Mouse (Mus musculus): ENCODE measurements at regions not wholly inside any gene's neighbourhood (a gene's known extent, or its start where the extent isn't known, plus 50 kb on each side); places are given as distances from the start of the nearest gene placed in this dataset.

DNA sequence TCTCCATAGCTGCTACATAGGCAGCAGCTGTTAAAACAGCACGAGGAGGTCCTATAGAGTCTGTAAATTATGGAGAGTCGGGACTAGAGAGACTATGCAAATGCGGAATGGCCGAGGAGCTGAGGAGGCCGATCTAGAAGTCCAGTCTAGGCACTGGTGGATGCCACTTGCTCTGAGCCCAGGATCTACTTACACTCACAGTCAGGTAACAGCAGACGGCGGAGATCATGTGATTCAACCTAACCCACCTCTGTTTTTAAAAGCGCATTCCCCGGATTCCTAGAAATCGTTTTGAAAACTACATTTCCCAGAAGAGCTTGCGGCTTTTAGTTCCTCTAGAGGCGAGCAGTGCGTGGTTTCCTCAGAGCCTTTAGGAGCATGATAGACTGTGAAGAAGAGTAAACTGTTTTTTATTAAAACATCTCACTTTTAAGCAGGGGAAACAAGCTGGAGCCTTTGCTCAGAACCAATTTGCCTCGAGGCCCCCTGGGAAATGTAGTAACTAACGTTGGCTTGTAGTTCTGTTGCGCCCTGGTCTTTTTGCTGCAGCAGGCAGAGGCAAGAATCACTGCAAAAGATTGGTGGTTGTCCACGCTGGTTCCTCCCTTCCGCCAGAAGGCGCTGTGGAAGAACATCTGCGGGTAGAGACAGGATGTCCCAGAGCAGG, 68.6 kb upstream of the Chd6 start:
- peak; percentile 70 for DNase-seq (ENCODE audit: inconsistent ontology term)

DNA sequence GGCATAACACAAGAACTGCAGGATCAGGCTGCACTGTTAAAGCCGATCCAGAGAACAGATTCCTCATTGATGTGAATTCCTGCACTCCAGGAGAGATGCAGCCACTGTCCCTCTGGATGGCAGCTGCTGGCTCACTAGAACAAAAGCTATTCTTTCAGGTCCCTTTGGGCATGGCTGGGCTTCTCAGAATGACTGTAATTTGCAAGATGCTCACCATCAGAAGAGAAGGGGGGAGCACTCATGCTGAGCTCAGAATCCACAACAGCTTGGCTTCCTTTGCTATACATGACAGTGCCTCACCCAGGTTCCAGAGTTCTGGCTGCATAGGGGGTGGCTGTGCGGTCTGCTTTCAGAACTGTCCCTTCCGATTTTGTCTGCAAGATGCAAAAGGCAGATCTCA, 57.8 kb upstream of the Chd6 start:
- DNase-seq (ENCODE audit: inconsistent ontology term): peak; percentile 45

- no peak for DNase-seq (ENCODE audit: inconsistent ontology term)
Observed at GRCm38 (mm10) chr2:161165495-161165894, 56.6 kb upstream of the Chd6 start.

DNA sequence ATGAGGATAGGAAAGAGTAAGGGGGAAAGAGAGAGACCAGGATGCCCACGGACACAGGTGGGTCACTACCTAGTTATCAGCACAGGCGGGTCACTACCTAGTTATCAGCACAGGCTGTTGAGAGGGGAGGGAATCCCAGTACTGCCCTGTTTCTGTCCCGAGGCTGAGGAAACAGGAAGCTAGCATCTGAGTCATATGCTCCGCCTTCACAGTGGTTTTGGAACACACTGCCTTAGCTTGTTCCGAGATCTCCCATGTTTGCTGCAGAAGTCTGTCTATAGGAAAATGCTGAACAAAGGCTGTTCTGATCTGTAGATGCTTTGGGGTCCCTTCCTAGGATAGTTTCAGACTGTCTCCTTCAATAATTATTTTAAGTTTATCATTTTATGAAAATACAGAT, 55.4 kb upstream of the Chd6 start:
- no peak for DNase-seq (ENCODE audit: inconsistent ontology term)
